Mouse (Mus musculus) skeletal muscle tissue, postnatal 0 days (tissue): Measurements from ENCODE around the gene Lsp1. TPM values are rescaled to one million over a fixed set of nuclear protein-coding genes. Genes with fewer than 3 reads are reported as not detected.

Experiments used
- polyA plus RNA-seq: library from polyadenylated mRNA; unstranded; fragments of >200 nt; fragmentation: Nextera tagmentation; extraction: Ambion mirVana; gene quantifications from 2 replicates; pipeline ENCODE4 v1.2.1, GENCODE M21; 2015

Lsp1 gene
- polyA plus RNA-seq = 46.9 and 49.3 TPM in 2 replicates

GRCm38 (mm10) chr7:142460636-142461077 is at the start of gene Lsp1:
TSS of gene Lsp1 (plus strand) at chr7:142460809.

GRCm38 (mm10) chr7:142434137-142434865 is 26.3 kb upstream of the Lsp1 start, which contains the start of gene Syt8:
TSS of gene Syt8 (plus strand) at chr7:142434850.

GRCm38 (mm10) chr7:142441585-142441984 is 19.0 kb upstream of the Lsp1 start, which contains the start of gene Tnni2:
TSS of gene Tnni2 (plus strand) at chr7:142441808.

GRCm38 (mm10) chr7:142498575-142498974 is 38.0 kb downstream of the Lsp1 start, which contains the start of gene Tnnt3:
TSS of gene Tnnt3 (plus strand) at chr7:142498836.

GRCm38 (mm10) chr7:142532671-142533058 is 72.1 kb downstream of the Lsp1 start, which contains the start of gene Mrpl23:
TSS of gene Mrpl23 (plus strand) at chr7:142532686.

Other genes starting within 250 kb of the Lsp1 start
- not detected in 2 replicates for gene Gm7579, start 248.9 kb upstream of the Lsp1 start, polyA plus RNA-seq
- not detected in 2 replicates for gene Krtap5-5, start 230.8 kb upstream of the Lsp1 start, polyA plus RNA-seq
- not detected in 2 replicates for gene Gm40460, start 219.7 kb upstream of the Lsp1 start, polyA plus RNA-seq
- gene Gm2431, start 202.5 kb upstream of the Lsp1 start, polyA plus RNA-seq = not detected in 2 replicates
- gene Gm4559, start 186.4 kb upstream of the Lsp1 start, polyA plus RNA-seq = not detected in 2 replicates
- gene Krtap5-1, start 163.7 kb upstream of the Lsp1 start, polyA plus RNA-seq = not detected in 2 replicates
- gene Krtap5-4, start 157.3 kb upstream of the Lsp1 start, polyA plus RNA-seq = not detected in 2 replicates
- 0.92 and 1.7 TPM in 2 replicates for gene Ifitm10, start 87.1 kb upstream of the Lsp1 start, polyA plus RNA-seq
- gene Gm49369, start 78.1 kb upstream of the Lsp1 start, polyA plus RNA-seq = 1.6 TPM in 1 of 2 replicates, not detected in the other
- gene Ctsd, start 72.8 kb upstream of the Lsp1 start, polyA plus RNA-seq = 340 and 391 TPM in 2 replicates
- gene Syt8, start 26.0 kb upstream of the Lsp1 start, polyA plus RNA-seq = 0.24 and 0.30 TPM in 2 replicates
- 11,644 and 12,538 TPM in 2 replicates for gene Tnni2, start 19.0 kb upstream of the Lsp1 start, polyA plus RNA-seq
- 12,415 and 13,066 TPM in 2 replicates for gene Tnnt3, start 38.0 kb downstream of the Lsp1 start, polyA plus RNA-seq
- 23.6 and 30.0 TPM in 2 replicates for gene Mrpl23, start 71.9 kb downstream of the Lsp1 start, polyA plus RNA-seq
- 2,785 and 3,469 TPM in 2 replicates for gene Igf2, start 206.0 kb downstream of the Lsp1 start, polyA plus RNA-seq
- 2.1 and 2.3 TPM in 2 replicates for gene Gm49394, start 209.1 kb downstream of the Lsp1 start, polyA plus RNA-seq